Mouse (Mus musculus): Measurements from ENCODE around the gene Phpt1.
A peak's percentile ranks its signal among the peaks of the same experiment; 100 is the strongest.

Gene Phpt1

DNA sequence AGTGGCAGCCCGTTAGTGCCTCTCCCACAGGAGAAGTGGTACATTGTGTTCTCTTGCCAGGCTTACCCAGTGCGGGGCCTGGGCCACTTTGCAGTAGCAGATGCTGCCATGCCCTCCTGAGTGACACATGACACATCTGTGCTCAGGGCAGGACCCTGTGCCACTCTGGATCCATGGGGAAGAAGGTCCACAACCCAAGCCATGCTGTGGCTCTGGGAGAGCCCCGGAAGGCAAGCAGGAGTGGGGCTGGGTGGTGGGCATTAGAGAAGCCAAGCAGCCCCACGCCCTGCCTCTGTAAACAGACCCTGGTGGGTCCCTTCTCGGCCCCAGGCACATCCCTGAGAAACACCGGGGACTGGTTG is 8.1 kb upstream of the Phpt1 start:
- DNase-seq (ENCODE audit: extremely low spot score, low read depth, low spot score): no peak

DNA sequence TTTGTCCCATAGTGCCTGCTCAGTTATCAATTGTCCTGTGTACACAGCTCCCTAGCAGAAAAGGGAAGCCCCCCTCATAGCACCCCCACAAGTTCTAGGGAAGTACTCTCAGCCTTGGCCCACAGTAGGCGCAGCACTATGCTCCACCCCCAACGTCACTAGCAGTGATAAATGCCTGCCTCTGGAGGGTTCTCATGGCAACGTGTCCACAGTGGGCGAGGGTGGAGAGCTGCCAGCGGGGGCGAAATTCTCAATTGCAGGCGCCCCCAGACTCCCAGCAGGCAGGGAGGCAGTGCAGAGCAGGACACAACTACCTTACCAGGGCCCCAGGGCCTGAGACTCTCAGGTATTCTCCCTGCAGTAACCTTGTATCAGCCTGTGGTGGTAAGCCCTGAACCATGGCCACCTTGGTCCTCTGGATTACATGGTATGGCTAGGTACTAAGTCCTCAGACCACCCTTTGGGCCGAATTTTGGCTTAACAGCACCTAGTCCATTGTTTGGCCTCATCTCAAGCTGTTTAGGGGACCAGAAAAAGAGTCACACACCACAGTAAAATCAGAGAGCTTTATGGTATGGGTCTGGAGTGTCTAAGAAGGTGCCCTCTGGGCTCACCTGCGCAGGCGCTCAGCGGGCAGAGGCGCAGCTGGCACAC is 7.6 kb upstream of the Phpt1 start:
- no peak for DNase-seq (ENCODE audit: extremely low spot score, low read depth, low spot score)

DNA sequence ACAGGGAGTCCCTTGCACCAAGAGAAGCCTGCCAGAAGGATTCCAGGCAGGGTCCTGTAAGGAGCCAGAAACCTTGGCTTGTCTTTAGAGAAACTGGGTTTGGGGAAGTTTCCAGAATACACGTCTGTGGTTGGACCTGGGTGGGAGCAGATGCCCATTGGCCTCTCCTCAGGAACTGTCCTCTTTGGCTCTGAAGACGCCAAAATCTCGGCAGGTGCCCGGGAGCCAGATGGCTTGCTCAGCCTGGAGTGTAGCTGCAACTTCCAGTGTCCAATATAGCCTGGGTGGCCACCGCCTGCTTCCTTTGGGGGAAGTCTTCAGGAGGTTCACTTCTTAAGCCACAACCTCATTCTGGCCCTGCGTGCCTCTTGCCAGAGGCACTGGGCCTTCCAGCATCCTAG is 6.9 kb upstream of the Phpt1 start:
- DNase-seq (ENCODE audit: extremely low spot score, low read depth, low spot score): no peak

DNA sequence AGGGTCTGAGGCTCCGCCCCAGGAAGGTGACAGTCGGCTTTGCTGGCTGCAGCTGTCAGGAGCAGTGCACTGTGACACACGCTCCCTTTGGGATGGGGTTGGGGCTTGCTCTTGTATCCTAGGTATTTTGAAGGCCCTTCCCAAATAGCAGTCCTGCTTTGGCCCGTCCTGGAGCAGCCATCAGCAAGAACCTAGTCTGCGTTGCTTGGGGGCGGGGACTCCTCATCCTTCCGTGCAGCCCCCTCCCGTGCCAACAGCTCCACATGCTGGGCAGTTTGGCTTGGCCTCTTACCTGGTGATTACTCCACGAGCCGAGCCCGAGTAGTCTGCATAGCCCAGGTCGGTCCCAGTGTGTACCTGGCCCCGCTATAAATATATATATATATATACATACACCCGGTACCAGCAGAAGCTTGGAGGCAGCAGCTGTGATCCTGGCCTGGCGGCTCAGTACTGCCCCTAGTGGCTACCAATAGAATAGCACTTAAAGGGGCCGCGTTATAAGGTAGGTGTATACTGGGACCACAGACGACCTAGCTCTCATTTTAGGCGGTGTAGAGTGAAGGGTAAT is 6.4 kb upstream of the Phpt1 start, which contains the start of gene Ajm1:
Gene Ajm1 (minus strand): TSS at position 464 of the 571 bp plus-strand sequence.
- DNase-seq (ENCODE audit: extremely low spot score, low read depth, low spot score): no peak

DNA sequence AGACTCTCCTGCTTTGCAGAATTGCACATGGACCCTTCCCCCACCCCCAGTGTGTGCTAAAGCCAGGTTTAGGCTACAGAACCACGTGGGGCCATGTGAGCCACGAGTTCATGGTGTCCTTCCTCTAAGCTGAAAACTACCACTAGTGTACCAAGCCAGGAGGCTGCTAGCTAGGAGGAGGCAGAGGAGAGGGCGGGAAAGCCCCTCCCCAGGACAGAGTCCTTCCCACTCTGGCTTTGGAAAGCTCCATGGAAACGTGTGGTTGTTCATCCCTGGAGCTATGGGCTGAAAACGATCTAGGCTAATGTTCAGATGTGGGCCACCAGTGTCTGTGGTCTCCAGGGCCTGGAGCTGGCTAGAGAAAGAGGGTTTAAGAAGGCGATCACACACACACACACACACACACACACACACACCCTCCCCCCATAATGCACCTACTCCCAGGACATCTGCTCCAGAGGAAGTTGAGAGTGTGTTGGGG is 5.6 kb upstream of the Phpt1 start:
- no peak for DNase-seq (ENCODE audit: extremely low spot score, low read depth, low spot score)

DNA sequence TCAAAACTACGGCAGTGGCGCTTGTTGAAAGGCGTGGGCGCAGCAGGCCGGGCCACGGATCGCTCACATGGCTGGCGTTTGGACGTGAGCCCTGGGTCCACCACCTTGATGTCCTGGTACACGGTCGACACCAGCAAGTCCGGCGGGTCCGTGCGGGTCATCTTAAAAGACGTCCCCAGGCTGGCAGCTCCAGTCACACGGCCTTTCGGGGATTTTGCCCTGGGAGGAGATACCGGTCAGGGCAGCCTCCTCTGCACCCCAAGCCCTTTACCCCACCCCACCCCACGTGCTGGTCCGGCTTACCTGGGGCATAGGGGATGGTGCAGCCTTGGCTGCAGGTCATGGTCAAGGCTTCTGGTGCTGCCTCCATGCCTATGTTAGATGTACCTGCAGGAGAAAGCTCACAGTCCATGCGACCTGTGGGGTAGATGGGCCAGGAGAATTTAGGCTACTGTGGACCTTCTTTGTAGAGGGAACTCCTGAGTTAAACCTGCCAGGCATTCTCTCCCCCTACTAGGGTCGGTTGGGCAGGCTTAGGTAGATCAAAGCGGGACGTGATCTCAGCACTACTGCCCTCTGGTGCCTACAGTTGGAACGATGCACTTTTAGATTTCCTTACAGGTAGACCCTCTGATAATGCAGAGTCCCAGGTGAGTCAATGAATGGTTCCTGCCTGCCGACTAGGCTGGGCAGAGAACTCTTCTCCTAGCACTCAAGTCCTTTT is 4.9 kb upstream of the Phpt1 start:
- peak; percentile 28 for DNase-seq (ENCODE audit: extremely low spot score, low read depth, low spot score)

DNA sequence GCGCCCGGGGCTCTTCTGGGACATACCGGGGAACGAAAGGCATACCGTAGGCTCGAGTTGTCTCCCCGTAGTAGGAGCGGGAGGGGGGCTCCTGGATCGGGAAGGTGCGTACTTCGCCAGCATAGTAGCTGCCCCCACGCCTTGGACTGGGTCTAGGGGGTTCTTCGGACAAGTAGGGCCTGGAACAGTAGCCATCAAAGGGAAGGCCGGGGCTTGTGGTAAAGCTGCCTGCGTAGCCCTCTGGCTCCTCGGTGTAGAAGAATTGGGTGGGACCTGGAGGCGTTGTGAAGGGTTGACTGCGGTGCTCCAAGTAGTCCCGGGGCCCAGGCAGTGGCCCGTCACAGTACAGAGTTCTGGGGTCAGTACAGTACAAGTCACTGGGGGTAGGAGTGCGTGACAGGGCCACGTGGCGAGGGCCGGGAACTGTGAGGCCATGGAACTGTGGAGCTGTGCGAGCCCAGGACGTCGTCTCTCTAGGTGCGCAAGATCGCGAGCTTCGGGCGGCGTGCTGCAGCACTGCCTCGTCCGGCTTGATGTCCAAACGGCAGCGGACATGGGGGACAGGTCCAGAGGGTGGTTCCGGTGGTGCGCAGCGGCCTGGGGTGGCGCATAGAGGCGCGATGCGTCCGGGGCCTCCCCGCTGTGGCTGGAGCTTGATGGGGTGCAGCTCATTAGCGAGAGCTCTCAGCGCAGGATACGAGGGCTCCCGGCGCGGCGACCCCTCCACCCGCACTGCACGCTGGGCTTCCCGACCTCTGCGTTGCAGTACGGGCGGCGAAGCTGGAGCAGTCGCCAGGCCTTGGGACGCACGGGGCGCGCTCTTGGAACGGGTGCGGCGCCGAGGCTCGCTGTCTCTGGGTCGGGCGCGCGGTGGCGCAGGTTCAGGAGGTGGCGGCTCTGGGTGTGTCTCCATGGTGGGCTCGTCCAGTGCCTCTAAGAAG is 4.0 kb upstream of the Phpt1 start:
- DNase-seq (ENCODE audit: extremely low spot score, low read depth, low spot score): no peak

DNA sequence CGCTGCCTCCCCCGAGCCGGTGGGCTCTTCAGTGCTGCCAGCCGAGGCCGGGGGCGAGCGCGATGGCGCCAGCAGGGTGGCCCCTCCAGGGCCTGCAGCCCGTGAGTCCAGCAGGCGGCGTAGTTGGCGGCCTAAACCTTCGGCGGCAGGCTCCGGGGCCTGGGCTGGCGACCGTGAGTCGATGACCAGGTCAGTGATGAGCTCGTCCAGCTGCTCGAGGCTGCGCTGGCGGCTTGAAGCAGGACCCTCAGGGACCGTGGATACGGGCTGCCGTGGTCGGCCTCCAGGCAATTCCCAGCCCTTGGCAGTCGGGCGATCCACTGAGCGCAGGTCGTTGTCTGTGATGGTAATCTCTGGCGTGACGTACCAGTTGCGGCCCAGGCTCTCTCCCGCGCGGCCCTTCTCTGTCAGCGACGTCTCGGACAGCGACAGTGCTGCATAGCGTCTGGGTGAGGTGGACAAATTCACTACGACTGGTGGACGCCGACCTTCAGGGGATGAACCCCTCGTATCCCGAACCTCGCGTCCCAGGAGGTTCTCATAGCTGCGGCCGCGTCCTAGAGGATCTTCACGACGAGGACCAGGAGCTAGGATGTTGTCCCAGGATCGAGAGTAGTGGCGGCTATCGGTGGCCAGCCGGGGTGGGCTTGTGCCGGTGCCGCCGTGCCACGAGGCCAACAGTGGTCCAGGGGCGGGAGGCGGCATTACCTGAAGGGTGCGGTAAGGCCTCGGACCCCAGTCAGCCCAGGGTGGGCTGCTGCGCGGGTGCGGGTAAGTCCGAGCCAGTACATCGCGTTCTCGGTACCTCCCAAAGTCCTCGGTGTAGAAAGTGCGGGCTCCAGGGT is 3.1 kb upstream of the Phpt1 start:
- DNase-seq (ENCODE audit: extremely low spot score, low read depth, low spot score): no peak

DNA sequence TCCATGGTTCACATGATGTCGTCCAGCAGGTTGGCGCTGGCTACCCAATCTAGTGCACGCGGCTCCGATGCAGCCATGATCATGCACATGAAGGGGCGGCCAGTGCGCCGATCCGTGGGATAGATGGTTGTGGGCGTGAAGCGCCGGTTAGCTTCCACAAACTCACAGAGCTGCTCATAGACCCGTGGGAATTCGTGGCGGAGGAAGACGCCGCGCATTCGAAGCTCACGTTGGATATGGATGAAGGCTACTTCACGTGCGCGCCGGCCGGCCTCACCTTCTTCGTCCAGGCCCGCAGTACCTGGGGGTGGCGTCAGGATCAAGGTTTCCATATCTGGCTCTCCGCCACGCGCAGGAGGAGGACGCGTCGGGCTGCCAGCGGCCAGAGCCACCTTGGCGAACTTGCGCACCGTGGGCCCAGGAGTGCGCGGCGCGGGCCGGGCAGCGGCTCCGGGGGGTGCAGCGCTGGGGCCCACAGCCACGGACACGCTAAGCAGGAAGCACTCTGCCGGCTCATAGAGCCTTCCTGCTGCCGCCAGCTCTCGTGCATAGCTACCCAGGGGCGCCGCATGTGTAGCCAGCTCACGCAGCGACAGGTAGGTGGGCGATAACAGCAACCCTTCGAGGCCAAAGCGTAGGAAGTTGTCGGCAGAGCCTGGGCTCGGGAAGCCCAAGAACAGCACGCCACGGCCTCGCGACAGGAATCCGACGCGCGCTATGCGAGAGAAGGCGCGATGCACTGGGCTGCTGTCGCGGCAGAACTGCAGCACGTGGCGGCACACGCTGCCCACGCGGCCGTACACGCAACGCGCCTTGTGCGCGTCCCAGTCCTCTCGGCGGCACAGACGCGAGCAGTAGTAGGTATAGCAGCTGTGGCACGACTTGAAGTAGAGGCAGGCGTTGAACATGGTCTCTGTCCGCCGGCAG is 2.2 kb upstream of the Phpt1 start:
- DNase-seq (ENCODE audit: extremely low spot score, low read depth, low spot score): no peak

DNA sequence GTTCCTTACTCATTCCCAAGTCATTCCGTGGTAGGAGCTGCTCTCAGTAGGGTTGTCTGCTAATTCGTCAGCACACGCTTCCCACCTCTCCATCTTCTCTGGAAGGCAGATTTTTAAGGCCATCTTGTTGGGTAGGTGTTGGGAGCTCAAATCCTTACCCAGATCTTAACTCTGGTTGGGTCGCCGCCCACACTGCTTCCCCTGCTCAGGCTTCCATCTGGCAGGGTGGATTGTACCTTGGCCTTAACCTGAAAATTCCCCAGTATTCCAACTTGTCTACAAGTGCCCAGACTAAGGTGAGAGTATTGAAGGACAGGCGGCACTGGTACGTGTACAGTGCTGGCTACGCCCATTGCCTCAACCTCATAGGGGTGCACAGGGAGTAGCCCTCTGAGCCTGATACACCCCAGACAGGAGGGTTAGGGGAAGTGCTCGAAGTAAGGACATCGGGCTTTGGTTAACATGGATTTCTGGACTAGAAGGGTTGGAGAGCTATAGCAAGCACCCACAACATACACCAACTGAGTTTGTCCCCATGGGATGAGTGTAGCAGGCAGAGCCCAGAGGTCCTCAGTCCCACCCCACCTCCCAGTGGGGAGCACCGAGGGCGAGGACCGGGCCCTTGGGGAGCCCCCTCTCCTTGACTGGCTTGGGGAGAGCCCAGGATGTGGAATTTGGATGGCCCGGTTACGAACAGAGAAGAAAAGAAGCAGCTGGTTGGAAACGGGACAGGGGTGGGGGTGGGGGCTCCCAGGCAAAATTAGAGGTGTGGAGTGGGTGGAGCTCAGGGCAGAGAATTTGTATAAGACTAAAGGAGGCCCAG is 1.2 kb upstream of the Phpt1 start:
- no peak for DNase-seq (ENCODE audit: extremely low spot score, low read depth, low spot score)

DNA sequence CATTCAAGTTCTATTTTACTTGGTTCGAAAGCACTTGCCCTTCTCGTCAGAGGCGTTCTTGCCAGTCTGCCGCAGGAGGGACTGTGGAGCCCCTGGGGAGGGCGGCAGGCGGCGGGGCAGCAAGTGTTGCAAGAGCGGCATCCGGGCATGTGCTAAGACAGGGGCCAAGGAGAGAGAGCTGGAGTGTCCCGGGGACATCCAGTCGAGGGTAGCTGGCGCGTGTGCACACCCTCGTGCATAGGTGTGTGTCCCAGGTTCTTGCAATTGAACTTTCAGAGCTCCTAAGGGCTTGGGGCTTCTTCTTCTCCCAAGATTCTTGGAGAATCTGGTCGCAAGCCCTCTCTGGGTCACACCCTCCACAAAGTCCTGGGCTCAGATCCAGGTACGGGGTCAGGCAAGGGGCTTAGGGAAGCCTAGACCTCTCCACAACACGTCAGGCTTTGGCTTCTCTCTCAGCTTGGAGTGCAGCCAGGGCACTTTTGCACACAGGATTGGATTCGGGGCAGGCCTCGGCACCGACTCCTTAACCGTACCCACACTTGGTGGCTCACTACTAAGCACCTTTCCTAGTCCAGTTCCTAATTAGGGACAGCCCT is 506 bp upstream of the Phpt1 start:
- DNase-seq (ENCODE audit: extremely low spot score, low read depth, low spot score): no peak

DNA sequence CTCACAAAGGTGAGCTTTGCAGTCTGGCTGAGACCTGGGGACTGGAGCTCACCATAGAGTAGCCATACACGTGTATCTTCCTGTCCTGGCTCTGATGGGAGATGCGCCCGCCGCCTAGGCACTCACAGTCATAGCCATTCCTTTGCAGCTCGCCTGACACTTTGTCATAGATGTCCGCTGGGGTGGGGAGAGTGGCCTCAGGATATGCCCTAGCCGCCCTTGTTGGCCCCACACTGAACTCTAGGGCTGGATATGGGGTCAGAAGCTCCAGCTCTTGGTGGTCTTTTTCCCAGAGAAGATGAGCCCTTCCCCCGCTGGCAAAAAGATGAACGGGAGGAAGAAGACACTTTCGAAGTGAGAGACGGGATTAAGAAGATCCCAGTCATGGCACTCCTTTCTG is 888 bp downstream of the Phpt1 start:
- DNase-seq (ENCODE audit: extremely low spot score, low read depth, low spot score): no peak

DNA sequence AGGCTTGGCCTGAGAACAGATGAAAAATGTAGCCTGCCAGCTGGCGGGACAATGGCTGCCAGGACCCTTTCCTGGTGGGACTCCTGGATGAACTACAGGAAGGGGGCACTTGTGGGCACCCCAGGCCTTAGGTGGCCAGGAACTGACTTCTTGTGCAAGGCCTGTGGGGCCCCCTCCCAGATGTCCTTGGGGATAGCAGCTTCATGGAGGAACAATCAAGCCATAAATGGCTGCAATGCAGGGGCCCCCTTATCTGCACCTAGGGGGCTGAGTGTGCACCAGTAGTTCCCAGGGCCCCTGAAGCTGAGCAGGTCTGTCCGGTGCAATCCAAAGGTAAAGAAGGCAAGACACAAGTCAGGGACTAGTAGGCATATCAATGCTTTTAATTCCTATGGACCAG is 2.0 kb downstream of the Phpt1 start:
- no peak for DNase-seq (ENCODE audit: extremely low spot score, low read depth, low spot score)

DNA sequence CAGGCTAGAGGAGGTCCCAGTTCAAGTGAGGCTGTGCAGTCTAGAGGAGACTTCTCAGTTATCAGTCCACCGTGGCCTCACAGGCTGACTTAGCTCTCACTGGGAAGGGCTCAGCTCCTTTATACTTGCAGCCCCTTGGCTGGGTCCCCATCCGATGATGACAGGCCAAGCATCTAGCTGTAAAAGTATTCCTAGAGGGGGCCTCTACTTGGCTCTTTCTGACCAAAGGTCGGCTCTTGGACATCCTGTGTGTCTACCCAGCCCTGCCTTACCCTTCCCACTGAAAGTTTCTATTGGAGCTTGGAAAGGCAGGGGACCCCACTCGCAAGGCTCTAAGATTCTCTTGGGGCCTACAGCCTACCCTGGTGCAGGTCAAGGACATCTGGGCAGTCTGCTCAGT is 3.8 kb downstream of the Phpt1 start:
- no peak for DNase-seq (ENCODE audit: extremely low spot score, low read depth, low spot score)

DNA sequence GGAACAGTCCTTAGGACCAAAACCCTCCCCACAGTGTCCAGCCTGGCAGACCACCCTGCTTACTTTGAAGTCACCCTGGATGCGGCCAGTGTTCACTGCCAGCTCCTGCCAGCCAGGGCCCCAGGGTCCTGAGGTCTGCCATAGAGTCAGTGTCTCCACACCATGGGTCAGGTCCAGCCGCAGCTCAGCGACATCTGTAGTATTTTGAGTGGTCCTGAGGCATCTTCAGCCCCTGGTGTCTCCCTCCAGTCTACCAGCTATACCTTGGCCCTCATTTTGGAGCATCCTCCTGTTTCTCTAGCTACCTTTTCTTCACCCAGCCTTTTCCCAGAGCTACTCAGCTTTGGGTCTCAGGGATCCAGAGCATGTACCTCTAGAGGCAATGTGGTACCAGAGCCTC is 5.7 kb downstream of the Phpt1 start:
- DNase-seq (ENCODE audit: extremely low spot score, low read depth, low spot score): no peak

DNA sequence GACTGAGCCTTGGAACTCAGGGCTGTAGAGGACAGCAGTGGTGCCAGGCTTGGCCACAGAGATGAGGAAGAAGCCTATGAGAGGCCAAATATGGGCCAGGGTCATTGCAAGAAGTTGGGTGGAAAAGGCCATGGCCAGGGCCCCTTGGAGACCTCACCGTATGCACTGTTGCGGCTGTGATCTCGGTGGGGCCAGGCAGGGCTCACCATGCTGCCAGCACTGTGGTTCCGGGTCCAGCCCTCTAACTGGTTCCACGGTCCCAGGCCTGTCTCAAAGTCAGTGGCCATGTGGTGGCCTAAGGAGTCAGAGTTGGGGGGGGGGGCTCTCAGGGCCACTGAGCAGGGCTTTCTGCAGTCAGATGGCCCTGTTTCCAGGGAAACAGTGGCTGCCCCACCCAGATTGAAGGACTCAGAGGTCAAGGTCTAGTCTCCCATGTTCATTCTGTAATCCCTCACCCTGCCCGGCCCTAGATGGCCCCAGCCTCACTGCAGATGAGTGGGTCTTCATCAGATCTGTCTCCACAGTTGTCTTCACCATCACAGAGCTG is 6.5 kb downstream of the Phpt1 start:
- DNase-seq (ENCODE audit: extremely low spot score, low read depth, low spot score): no peak

DNA sequence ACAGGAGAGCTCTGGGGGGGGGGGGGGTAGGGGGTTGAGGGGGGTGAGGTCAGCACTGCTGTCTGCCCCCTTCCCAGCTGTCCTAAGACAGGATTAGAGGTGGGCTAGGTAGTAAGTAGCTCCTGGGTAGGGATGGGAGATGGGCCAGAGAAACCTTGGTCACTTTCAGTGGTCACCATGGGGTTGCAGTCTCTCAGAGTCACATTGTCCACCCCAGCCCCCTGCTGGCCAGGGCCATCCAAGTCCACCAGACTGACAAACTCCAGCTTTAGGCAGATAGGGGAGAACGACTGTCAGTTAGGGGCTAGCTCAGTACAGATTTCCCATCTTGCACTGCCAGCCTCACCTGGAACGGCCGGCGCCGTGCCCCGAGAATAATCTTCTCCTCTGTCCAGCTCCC is 8.5 kb downstream of the Phpt1 start:
- no peak for DNase-seq (ENCODE audit: extremely low spot score, low read depth, low spot score)

DNA sequence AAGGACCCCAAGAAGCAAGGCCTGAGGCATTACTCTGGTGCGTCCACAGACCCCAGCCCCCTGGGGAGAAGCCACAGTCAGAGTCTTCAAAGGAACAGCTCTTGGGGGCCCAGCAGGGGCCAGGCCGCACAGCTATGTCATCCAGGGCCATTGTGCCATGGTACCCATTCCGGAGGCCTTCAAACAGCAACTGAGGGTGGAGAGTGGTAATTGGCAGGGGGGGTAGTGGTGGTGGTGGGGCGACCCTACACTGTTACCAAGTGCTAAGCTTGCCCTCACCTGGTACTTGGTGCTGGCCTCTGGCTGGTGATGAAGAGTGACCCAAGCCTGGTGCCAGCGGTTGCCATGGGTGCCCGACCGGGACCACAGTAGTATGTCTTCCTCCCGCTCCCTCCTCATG is 9.3 kb downstream of the Phpt1 start:
- DNase-seq (ENCODE audit: extremely low spot score, low read depth, low spot score): no peak

Measured in hindlimb bud, embryonic 11.5 days (tissue).